In genomic region chr16:35874416-35874815, GRCm38 (mm10) we compare ENCODE assay signal across 9 mouse cellular contexts. TPM values are rescaled to one million over a fixed set of nuclear protein-coding genes. Genes with fewer than 3 reads are reported as not detected.
DNase-seq lines count a peak whose midpoint lies in the region; ATAC-seq and TF ChIP-seq lines count a peak whose summit lies in the region.
"Had no signal": no experiment of that assay in that cellular context is flagged by ENCODE, and none has a peak within 500 bp of the region (broad histone marks: within the 10 kb centered on the region; RNA-seq: fewer than 3 reads in every experiment).

No protein-coding gene starts in this region.

- no peak for ATAC-seq in neural tube, embryonic 11.5 days (ENCODE audit: insufficient read depth, low FRiP score, low TSS enrichment)
- no peak for ATAC-seq in forebrain, embryonic 15.5 days (replicated peaks)

- no peaks in the 10 kb centered on the region for H3K36me3 ChIP-seq in neural tube, embryonic 11.5 days (ENCODE audit: control insufficient read depth, insufficient read depth, low read length)
- no peaks in the 10 kb centered on the region for H3K36me3 ChIP-seq in liver, adult 2 months (ENCODE audit: control insufficient read depth, insufficient read depth, low read length)
- no peaks in the 10 kb centered on the region for H3K36me3 ChIP-seq in spleen, adult 2 months (ENCODE audit: control insufficient read depth, insufficient read depth, low read length)
- no peaks in the 10 kb centered on the region for H3K36me3 ChIP-seq in forebrain, embryonic 15.5 days

- no peak overlapping the region for H3K27ac ChIP-seq in neural tube, embryonic 11.5 days (ENCODE audit: low read depth, low read length)
- H3K27ac ChIP-seq in liver, adult 2 months (replicated peaks; ENCODE audit: insufficient read depth, low read depth, low read length) = no peak overlapping the region
- H3K27ac ChIP-seq in spleen, adult 2 months (ENCODE audit: insufficient read depth, low read length) = no peak overlapping the region
- no peak overlapping the region for H3K27ac ChIP-seq in forebrain, embryonic 15.5 days (replicated peaks)
- H3K27ac ChIP-seq: macrophage had no signal

- no peaks in the 10 kb centered on the region for H3K9me3 ChIP-seq in neural tube, embryonic 11.5 days (ENCODE audit: control insufficient read depth, low read length)
- H3K9me3 ChIP-seq in forebrain, embryonic 15.5 days = no peaks in the 10 kb centered on the region

- peaks cover 22% of the 10 kb centered on the region for H3K27me3 ChIP-seq in neural tube, embryonic 11.5 days (ENCODE audit: control insufficient read depth, insufficient read depth, low read length)
- no peaks in the 10 kb centered on the region for H3K27me3 ChIP-seq in liver, adult 2 months (ENCODE audit: control insufficient read depth, insufficient read depth, low read length)
- H3K27me3 ChIP-seq in spleen, adult 2 months (ENCODE audit: control insufficient read depth, insufficient read depth, low read length) = no peaks in the 10 kb centered on the region
- H3K27me3 ChIP-seq in forebrain, embryonic 15.5 days = peaks cover 17% of the 10 kb centered on the region; the same call in 1 of the 2 replicates

- intact Hi-C loops in heart, postnatal 36 days (cut with DNase I) = loop anchor here (1.0 to 5.0 kb wide), 2 partner anchors 65 to 198 kb away; partner anchors contain the start of genes Ccdc58, Dtx3l and Fam162a

- peak; percentile 87 for TF ChIP-seq CTCF in liver, adult 2 months (IDR thresholded peaks at IDR 0.05; ENCODE audit: low read depth, low read length)
- TF ChIP-seq CTCF in spleen, adult 2 months (IDR thresholded peaks at IDR 0.05; ENCODE audit: extremely low read depth, insufficient read depth, insufficient read length, insufficient replicate concordance) = peak; percentile 74; the same call in 1 of the 2 replicates

- no peak overlapping the region for H3K4me3 ChIP-seq in neural tube, embryonic 11.5 days (ENCODE audit: low read depth, low read length)
- no peak overlapping the region for H3K4me3 ChIP-seq in liver, adult 2 months (ENCODE audit: insufficient read depth, low read depth, low read length)
- H3K4me3 ChIP-seq in spleen, adult 2 months (ENCODE audit: extremely low read depth, insufficient read depth, insufficient read length) = no peak overlapping the region
- H3K4me3 ChIP-seq in forebrain, embryonic 15.5 days = no peak overlapping the region

- 37% methylated on average over 3 of the region's 3 CpGs for WGBS in neural tube, embryonic 11.5 days
- WGBS in liver, adult 2 months = 10% methylated on average over 3 of the region's 3 CpGs
- WGBS in spleen, adult 2 months = 17% methylated on average over 3 of the region's 3 CpGs
- 32% methylated on average over 3 of the region's 3 CpGs for WGBS in forebrain, embryonic 15.5 days

- no peaks in the 10 kb centered on the region for H3K79me2 ChIP-seq in liver, adult 2 months (ENCODE audit: control insufficient read depth, insufficient read depth, low read length)

- no peak overlapping the region for H3K4me2 ChIP-seq in neural tube, embryonic 11.5 days (ENCODE audit: low read depth)
- H3K4me2 ChIP-seq in forebrain, embryonic 15.5 days (replicated peaks) = no peak overlapping the region

- no peak overlapping the region for H3K9ac ChIP-seq in neural tube, embryonic 11.5 days (ENCODE audit: low read length)
- H3K9ac ChIP-seq in liver, adult 2 months (ENCODE audit: low read depth, low read length) = no peak overlapping the region
- no peak overlapping the region for H3K9ac ChIP-seq in forebrain, embryonic 15.5 days (replicated peaks)

- peak; percentile 39 for DNase-seq in neural tube, embryonic 11.5 days (ENCODE audit: low spot score)
- DNase-seq in neural tube, embryonic 10.5 days (ENCODE audit: extremely low spot score, low spot score) = no peak
- peak; percentile 60 for DNase-seq in NIH3T3 (ENCODE audit: low read depth)
- peak; percentile 23 for DNase-seq in cerebellum, adult 9-10 months
- peak; percentile 74 to 80 for DNase-seq in heart, postnatal 36 days
- peak; percentile 59 for DNase-seq in liver, adult 2 months (ENCODE audit: extremely low read depth, low read depth, low spot score)
- peak; percentile 34 to 70 for DNase-seq in spleen, adult 2 months (ENCODE audit: low read depth in 1 of 2, low spot score in 2 of 2)

- H3K4me1 ChIP-seq in neural tube, embryonic 11.5 days (ENCODE audit: control insufficient read depth, insufficient read depth, low read length) = peaks cover 3% of the 10 kb centered on the region; the same call in 1 of the 2 replicates
- H3K4me1 ChIP-seq in liver, adult 2 months (ENCODE audit: control insufficient read depth, insufficient read depth, low read length) = peaks cover 7% of the 10 kb centered on the region
- peaks cover 7% of the 10 kb centered on the region; the same call in 1 of the 2 replicates for H3K4me1 ChIP-seq in spleen, adult 2 months (ENCODE audit: control insufficient read depth, insufficient read depth, insufficient read length)
- peaks cover 8% of the 10 kb centered on the region for H3K4me1 ChIP-seq in forebrain, embryonic 15.5 days

- no peak for TF ChIP-seq POLR2A in liver, adult 2 months (IDR thresholded peaks at IDR 0.05; ENCODE audit: extremely low read depth, insufficient read depth, low read length)
- no peak for TF ChIP-seq POLR2A in spleen, adult 2 months (IDR thresholded peaks at IDR 0.05; ENCODE audit: low read depth, low read length)

RNA-seq across cellular contexts. Expression of gene Parp14, which starts 3.1 kb away (rescaled TPM):
- polyA plus RNA-seq in neural tube, embryonic 11.5 days (2014; fragmentation: Nextera tagmentation; extraction: Ambion mirVana) = 0.19 and 0.31 TPM in 2 replicates
- total RNA-seq in heart, postnatal 36 days (2021) = 10 to 100 TPM in 1 of 2 experiments, 1 to 10 TPM in 1; 9.9 to 16.2 TPM
- 19.5 and 24.5 TPM in 2 replicates for total RNA-seq in liver, adult 2 months (2014; rRNA removed)
- 3.3 and 4.5 TPM in 2 replicates for polyA plus RNA-seq in liver, adult 2 months (2012; rRNA removed)
- polyA plus RNA-seq in spleen, adult 2 months (2012; rRNA removed) = 8.0 and 8.1 TPM in 2 replicates
- 0.19 and 0.26 TPM in 2 replicates for polyA plus RNA-seq in forebrain, embryonic 15.5 days (2015; fragmentation: Nextera tagmentation; extraction: Ambion mirVana)
